Mouse (Mus musculus): ENCODE measurements around the gene Nrg4. TPM values are rescaled to one million over a fixed set of nuclear protein-coding genes. Genes with fewer than 3 reads are reported as not detected.
A peak's percentile ranks its signal among the peaks of the same experiment; 100 is the strongest.

Nrg4 gene
- polyA plus RNA-seq, 1 experiment from 2014 or later = 1.2 TPM

- H3K4me2 ChIP-seq (ENCODE audit: low read depth, low read length) = no peak overlapping the region
- no peaks in the 10 kb centered on the region for H3K36me3 ChIP-seq (ENCODE audit: control insufficient read depth, insufficient read depth)
- H3K4me3 ChIP-seq (ENCODE audit: low read length) = no peak overlapping the region
- WGBS = 53% methylated on average over 2 of the region's 2 CpGs
- no peak overlapping the region for H3K27ac ChIP-seq (ENCODE audit: low read length)
- no peaks in the 10 kb centered on the region for H3K4me1 ChIP-seq (ENCODE audit: control insufficient read depth, insufficient read depth, low read length)
- no peak for ATAC-seq (replicated peaks; ENCODE audit: extremely low read depth, insufficient read depth, low FRiP score)
- no peaks in the 10 kb centered on the region for H3K9me3 ChIP-seq (replicated peaks; ENCODE audit: control insufficient read depth, low read length)
- H3K27me3 ChIP-seq (ENCODE audit: control insufficient read depth, insufficient read depth, low read length) = no peaks in the 10 kb centered on the region
- H3K9ac ChIP-seq (ENCODE audit: low read length) = no peak overlapping the region
Observed at GRCm38 (mm10) chr9:55307066-55307465, 19.6 kb downstream of the Nrg4 start.

- Histone ChIP-seq H3K9ac (ENCODE audit: low read length) (no peak overlapping the region), H3K4me1 (ENCODE audit: control insufficient read depth, insufficient read depth, low read length) (no peaks in the 10 kb centered on the region), H3K27me3 (ENCODE audit: control insufficient read depth, insufficient read depth, low read length) (no peaks in the 10 kb centered on the region), H3K36me3 (ENCODE audit: control insufficient read depth, insufficient read depth) (no peaks in the 10 kb centered on the region), H3K27ac (ENCODE audit: low read length) (no peak overlapping the region), H3K9me3 (replicated peaks; ENCODE audit: control insufficient read depth, low read length) (no peaks in the 10 kb centered on the region), H3K4me3 (ENCODE audit: low read length) (no peak overlapping the region), H3K4me2 (ENCODE audit: low read depth, low read length) (no peak overlapping the region)
- 56% methylated on average over 2 of the region's 2 CpGs for WGBS
- ATAC-seq (replicated peaks; ENCODE audit: extremely low read depth, insufficient read depth, low FRiP score) = no peak
Observed at GRCm38 (mm10) chr9:55296221-55296620, 30.4 kb downstream of the Nrg4 start.

DNA sequence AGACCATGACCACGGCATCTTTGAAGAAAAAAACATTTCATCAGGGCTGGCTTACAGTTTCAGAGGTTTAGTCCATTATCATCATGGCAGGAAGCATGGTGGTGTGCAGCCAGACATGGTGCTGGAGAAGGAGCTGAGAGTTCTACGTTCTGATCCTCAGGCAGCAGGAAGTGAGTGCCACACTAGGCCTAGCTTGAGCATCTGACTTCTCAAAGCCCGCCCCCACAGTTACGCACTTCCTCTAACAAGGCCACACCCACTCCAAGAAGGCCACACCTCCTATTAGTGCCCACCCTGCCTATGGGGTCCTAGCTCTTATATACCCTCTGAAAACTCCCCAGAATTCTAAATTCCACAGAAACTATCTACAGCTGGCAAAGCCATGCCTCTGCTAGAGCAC is 34.7 kb downstream of the Nrg4 start:
- Histone ChIP-seq H3K9me3 (replicated peaks; ENCODE audit: control insufficient read depth, low read length) (no peaks in the 10 kb centered on the region), H3K4me1 (ENCODE audit: control insufficient read depth, insufficient read depth, low read length) (no peaks in the 10 kb centered on the region), H3K27ac (ENCODE audit: low read length) (no peak overlapping the region), H3K36me3 (ENCODE audit: control insufficient read depth, insufficient read depth) (no peaks in the 10 kb centered on the region), H3K9ac (ENCODE audit: low read length) (no peak overlapping the region), H3K27me3 (ENCODE audit: control insufficient read depth, insufficient read depth, low read length) (no peaks in the 10 kb centered on the region), H3K4me2 (ENCODE audit: low read depth, low read length) (no peak overlapping the region), H3K4me3 (ENCODE audit: low read length) (no peak overlapping the region)
- ATAC-seq (replicated peaks; ENCODE audit: extremely low read depth, insufficient read depth, low FRiP score) = no peak
- WGBS = 90% methylated on average over 4 of the region's 4 CpGs

GRCm38 (mm10) chr9:55289475-55290198 is 37.0 kb downstream of the Nrg4 start:
- ATAC-seq (replicated peaks; ENCODE audit: extremely low read depth, insufficient read depth, low FRiP score) = no peak
- Histone ChIP-seq H3K4me1 (ENCODE audit: control insufficient read depth, insufficient read depth, low read length) (no peaks in the 10 kb centered on the region), H3K9ac (ENCODE audit: low read length) (no peak overlapping the region), H3K4me2 (ENCODE audit: low read depth, low read length) (no peak overlapping the region), H3K27ac (ENCODE audit: low read length) (no peak overlapping the region), H3K9me3 (replicated peaks; ENCODE audit: control insufficient read depth, low read length) (no peaks in the 10 kb centered on the region), H3K4me3 (ENCODE audit: low read length) (no peak overlapping the region), H3K27me3 (ENCODE audit: control insufficient read depth, insufficient read depth, low read length) (no peaks in the 10 kb centered on the region), H3K36me3 (ENCODE audit: control insufficient read depth, insufficient read depth) (no peaks in the 10 kb centered on the region)
- 55% methylated on average over 3 of the region's 3 CpGs for WGBS

DNA sequence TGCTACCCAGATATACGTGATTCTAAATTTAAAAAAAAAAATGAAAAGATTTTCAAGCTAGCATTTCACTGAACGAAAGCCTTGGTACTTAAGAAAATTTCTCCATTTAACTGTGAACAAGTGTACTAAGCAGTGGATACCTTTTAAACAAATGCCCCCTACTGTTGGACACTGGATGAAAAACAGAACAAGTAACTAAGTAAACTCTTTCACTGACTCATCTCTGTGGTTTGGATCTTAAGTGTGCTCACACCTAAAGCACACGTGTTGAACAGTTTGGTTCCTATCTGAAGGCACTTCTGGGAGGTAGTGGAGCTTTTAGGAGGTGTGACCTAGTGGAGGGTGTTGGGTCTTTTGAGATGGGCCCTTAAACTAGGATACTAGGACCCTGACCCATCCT is 41.4 kb downstream of the Nrg4 start:
- WGBS = 66% methylated on average over 3 of the region's 3 CpGs
- Histone ChIP-seq H3K27ac (ENCODE audit: low read length) (no peak overlapping the region), H3K27me3 (ENCODE audit: control insufficient read depth, insufficient read depth, low read length) (no peaks in the 10 kb centered on the region), H3K4me3 (ENCODE audit: low read length) (no peak overlapping the region), H3K9me3 (replicated peaks; ENCODE audit: control insufficient read depth, low read length) (no peaks in the 10 kb centered on the region), H3K36me3 (ENCODE audit: control insufficient read depth, insufficient read depth) (no peaks in the 10 kb centered on the region), H3K4me1 (ENCODE audit: control insufficient read depth, insufficient read depth, low read length) (peaks cover 5% of the 10 kb centered on the region; the same call in 1 of the 2 replicates), H3K4me2 (ENCODE audit: low read depth, low read length) (no peak overlapping the region), H3K9ac (ENCODE audit: low read length) (no peak overlapping the region)
- no peak for ATAC-seq (replicated peaks; ENCODE audit: extremely low read depth, insufficient read depth, low FRiP score)

- Histone ChIP-seq H3K4me1 (ENCODE audit: control insufficient read depth, insufficient read depth, low read length) (peaks cover 5% of the 10 kb centered on the region; the same call in 1 of the 2 replicates), H3K4me3 (ENCODE audit: low read length) (peak overlapping the region; percentile 1; the same call in 1 of the 2 replicates)
- no peak for ATAC-seq (replicated peaks; ENCODE audit: extremely low read depth, insufficient read depth, low FRiP score)
Observed at GRCm38 (mm10) chr9:55283516-55283915, 43.1 kb downstream of the Nrg4 start.

GRCm38 (mm10) chr9:55279114-55279825 is 47.4 kb downstream of the Nrg4 start:
- Histone ChIP-seq H3K27me3 (ENCODE audit: control insufficient read depth, insufficient read depth, low read length) (no peaks in the 10 kb centered on the region), H3K36me3 (ENCODE audit: control insufficient read depth, insufficient read depth) (no peaks in the 10 kb centered on the region), H3K4me1 (ENCODE audit: control insufficient read depth, insufficient read depth, low read length) (peaks cover 5% of the 10 kb centered on the region; the same call in 1 of the 2 replicates), H3K9ac (ENCODE audit: low read length) (no peak overlapping the region), H3K4me2 (ENCODE audit: low read depth, low read length) (no peak overlapping the region), H3K27ac (ENCODE audit: low read length) (no peak overlapping the region), H3K4me3 (ENCODE audit: low read length) (no peak overlapping the region), H3K9me3 (replicated peaks; ENCODE audit: control insufficient read depth, low read length) (no peaks in the 10 kb centered on the region)
- no peak for ATAC-seq (replicated peaks; ENCODE audit: extremely low read depth, insufficient read depth, low FRiP score)
- WGBS = 78% methylated on average over 8 of the region's 8 CpGs

More at GRCm38 (mm10) chr9:55283516-55283915, 43.1 kb downstream of the Nrg4 start:
- no peak overlapping the region for H3K27ac ChIP-seq (ENCODE audit: low read length)
- no peaks in the 10 kb centered on the region for H3K27me3 ChIP-seq (ENCODE audit: control insufficient read depth, insufficient read depth, low read length)
- peak overlapping the region; percentile 46 for H3K4me2 ChIP-seq (ENCODE audit: low read depth, low read length)
- 3% methylated on average over 14 of the region's 14 CpGs for WGBS
- no peaks in the 10 kb centered on the region for H3K36me3 ChIP-seq (ENCODE audit: control insufficient read depth, insufficient read depth)
- no peaks in the 10 kb centered on the region for H3K9me3 ChIP-seq (replicated peaks; ENCODE audit: control insufficient read depth, low read length)
- no peak overlapping the region for H3K9ac ChIP-seq (ENCODE audit: low read length)

GRCm38 (mm10) chr9:55277562-55277961 is 49.1 kb downstream of the Nrg4 start:
- Histone ChIP-seq H3K4me2 (ENCODE audit: low read depth, low read length) (no peak overlapping the region), H3K27me3 (ENCODE audit: control insufficient read depth, insufficient read depth, low read length) (no peaks in the 10 kb centered on the region), H3K36me3 (ENCODE audit: control insufficient read depth, insufficient read depth) (no peaks in the 10 kb centered on the region), H3K9ac (ENCODE audit: low read length) (no peak overlapping the region), H3K27ac (ENCODE audit: low read length) (no peak overlapping the region), H3K4me3 (ENCODE audit: low read length) (no peak overlapping the region), H3K9me3 (replicated peaks; ENCODE audit: control insufficient read depth, low read length) (no peaks in the 10 kb centered on the region), H3K4me1 (ENCODE audit: control insufficient read depth, insufficient read depth, low read length) (no peaks in the 10 kb centered on the region)
- no peak for ATAC-seq (replicated peaks; ENCODE audit: extremely low read depth, insufficient read depth, low FRiP score)
- WGBS = 76% methylated on average over 4 of the region's 4 CpGs

DNA sequence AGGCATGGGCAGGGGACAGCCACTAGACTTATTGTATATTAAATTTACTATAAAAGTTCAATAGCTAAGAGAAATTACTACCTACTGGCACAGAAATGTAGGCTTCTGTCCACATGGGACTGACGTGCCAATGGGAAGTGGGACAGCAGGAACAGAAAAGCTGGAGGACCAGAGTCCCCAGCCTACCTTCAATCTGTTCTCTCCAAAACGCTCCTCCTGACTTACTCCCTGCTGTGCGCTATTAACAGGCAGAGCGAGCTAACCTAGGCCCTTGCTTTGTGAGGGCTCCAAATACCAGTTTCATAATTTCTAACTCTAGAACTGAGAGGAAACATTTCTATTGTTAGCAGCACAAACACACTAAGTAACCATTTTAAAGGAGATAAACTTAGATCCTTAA is 52.7 kb downstream of the Nrg4 start:
- Histone ChIP-seq H3K9ac (ENCODE audit: low read length) (no peak overlapping the region), H3K4me3 (ENCODE audit: low read length) (no peak overlapping the region), H3K4me2 (ENCODE audit: low read depth, low read length) (no peak overlapping the region), H3K36me3 (ENCODE audit: control insufficient read depth, insufficient read depth) (no peaks in the 10 kb centered on the region), H3K9me3 (replicated peaks; ENCODE audit: control insufficient read depth, low read length) (no peaks in the 10 kb centered on the region), H3K4me1 (ENCODE audit: control insufficient read depth, insufficient read depth, low read length) (no peaks in the 10 kb centered on the region), H3K27ac (ENCODE audit: low read length) (no peak overlapping the region), H3K27me3 (ENCODE audit: control insufficient read depth, insufficient read depth, low read length) (no peaks in the 10 kb centered on the region)
- no peak for ATAC-seq (replicated peaks; ENCODE audit: extremely low read depth, insufficient read depth, low FRiP score)
- WGBS = 64% methylated on average over 4 of the region's 4 CpGs
